Mouse (Mus musculus) limb, embryonic 13.5 days (tissue): ENCODE results near the gene Dhdh. TPM values are rescaled to one million over a fixed set of nuclear protein-coding genes. Genes with fewer than 3 reads are reported as not detected.

Source experiments
- ATAC-seq: fragments of 200-750 bp; cut with Nextera tagmentation; 2 replicates; pipeline ENCODE4 v1.8.0; 2017; ENCODE audit warnings: low read depth, moderate number of reproducible peaks, moderate TSS enrichment; ENCODE audit not compliant: low FRiP score
- H3K27ac ChIP-seq: fragments of 300-500 bp; sonication (generic); 2 replicates; pipeline ENCODE4 v1.5.1; 2015; ENCODE audit warnings: inconsistent platforms, mild to moderate bottlenecking, moderate library complexity
- H3K27me3 ChIP-seq: fragments of 300-500 bp; sonication (generic); 2 replicates; pipeline ENCODE4 v1.6.1; 2015; ENCODE audit warnings: mild to moderate bottlenecking, inconsistent platforms
- H3K36me3 ChIP-seq: fragments of 300-500 bp; sonication (generic); 2 replicates; pipeline ENCODE4 v1.6.1; 2015; ENCODE audit warnings: inconsistent platforms, mild to moderate bottlenecking, moderate library complexity
- H3K4me1 ChIP-seq: fragments of 300-500 bp; sonication (generic); 2 replicates; pipeline ENCODE4 v1.6.1; 2015; ENCODE audit warnings: inconsistent platforms
- H3K4me2 ChIP-seq: fragments of 300-500 bp; sonication (generic); replicated peaks from 2 replicates; pipeline ENCODE4 v1.6.1; 2015; ENCODE audit warnings: inconsistent platforms, mild to moderate bottlenecking, moderate library complexity
- H3K4me3 ChIP-seq: fragments of 300-500 bp; sonication (generic); 2 replicates; pipeline ENCODE4 v1.5.1; 2015; ENCODE audit warnings: moderate library complexity, mild to moderate bottlenecking, inconsistent platforms
- H3K9ac ChIP-seq: fragments of 300-500 bp; sonication (generic); 2 replicates; pipeline ENCODE4 v1.6.1; 2015; ENCODE audit warnings: mild to moderate bottlenecking, inconsistent platforms
- H3K9me3 ChIP-seq: fragments of 300-500 bp; sonication (generic); 2 replicates; pipeline ENCODE4 v1.6.1; 2016; ENCODE audit warnings: inconsistent platforms
- WGBS: fragments of 180-500 bp; shearing (Covaris S2); methylation state at CpG from one replicate; pipeline ENCODE4 v1.1.7; 2015; 5-methylcytosine and 5-hydroxymethylcytosine counted together
- microRNA-seq: library from miRNA; unstranded; fragments of <30 nt; microRNA quantifications from one replicate; pipeline ENCODE4, GENCODE M21; 2016
- polyA plus RNA-seq: library from polyadenylated mRNA; unstranded; fragments of >200 nt; fragmentation: Nextera tagmentation; extraction: Ambion mirVana; gene quantifications from 2 replicates; pipeline ENCODE4 v1.2.1, GENCODE M21; 2015

The Dhdh gene
- polyA plus RNA-seq, 1 experiment from 2014 or later, result 2.9 TPM

- H3K27ac ChIP-seq, result peak overlapping the region; percentile 72; the same call in 1 of the 2 replicates
- 3% methylated on average over 16 of the region's 16 CpGs for WGBS
Measured at GRCm38 (mm10) chr7:45435038-45435437, 53.6 kb downstream of the Dhdh start.

GRCm38 (mm10) chr7:45434203-45435015 is 54.2 kb downstream of the Dhdh start, which contains the start of gene Gys1:
Gys1 (plus strand) TSS chr7:45434844.
- H3K27ac ChIP-seq, result peak within 1 kb of the TSS; percentile 88
- H3K4me3 ChIP-seq, result peak within 1 kb of the TSS; percentile 93
- H3K36me3 ChIP-seq, result peaks cover 29% of the 10 kb centered on the region
- peaks cover 47% of the 10 kb centered on the region for H3K4me1 ChIP-seq
- H3K4me2 ChIP-seq, result peak within 1 kb of the TSS; percentile 98
- ATAC-seq, result peak; percentile 97
- peak within 1 kb of the TSS; percentile 94 for H3K9ac ChIP-seq
- WGBS, result under 1% methylated on average over 45 of the region's 45 CpGs
- H3K9me3 ChIP-seq, result no peaks in the 10 kb centered on the region
- no peaks in the 10 kb centered on the region for H3K27me3 ChIP-seq

More at GRCm38 (mm10) chr7:45435038-45435437, 53.6 kb downstream of the Dhdh start:
- H3K36me3 ChIP-seq, result peaks cover 29% of the 10 kb centered on the region
- H3K4me1 ChIP-seq, result peaks cover 47% of the 10 kb centered on the region
- H3K4me3 ChIP-seq, result peak overlapping the region; percentile 93
- H3K4me2 ChIP-seq, result peak overlapping the region; percentile 82
- ATAC-seq, result no peak; the same call in 1 of the 2 replicates
- H3K27me3 ChIP-seq, result no peaks in the 10 kb centered on the region
- H3K9me3 ChIP-seq, result no peaks in the 10 kb centered on the region
- peak overlapping the region; percentile 77 for H3K9ac ChIP-seq

- no peaks in the 10 kb centered on the region for H3K27me3 ChIP-seq
- no peaks in the 10 kb centered on the region for H3K9me3 ChIP-seq
- peaks cover 47% of the 10 kb centered on the region for H3K4me1 ChIP-seq
- H3K36me3 ChIP-seq, result peaks cover 33% of the 10 kb centered on the region
- WGBS, result 2% methylated on average over 7 of the region's 7 CpGs
- H3K9ac ChIP-seq, result peak overlapping the region; percentile 94
- peak overlapping the region; percentile 98 for H3K4me2 ChIP-seq
- no peak for ATAC-seq
- peak overlapping the region; percentile 88 for H3K27ac ChIP-seq
- H3K4me3 ChIP-seq, result peak overlapping the region; percentile 93
Measured at GRCm38 (mm10) chr7:45433835-45434202, 54.8 kb downstream of the Dhdh start.

DNA sequence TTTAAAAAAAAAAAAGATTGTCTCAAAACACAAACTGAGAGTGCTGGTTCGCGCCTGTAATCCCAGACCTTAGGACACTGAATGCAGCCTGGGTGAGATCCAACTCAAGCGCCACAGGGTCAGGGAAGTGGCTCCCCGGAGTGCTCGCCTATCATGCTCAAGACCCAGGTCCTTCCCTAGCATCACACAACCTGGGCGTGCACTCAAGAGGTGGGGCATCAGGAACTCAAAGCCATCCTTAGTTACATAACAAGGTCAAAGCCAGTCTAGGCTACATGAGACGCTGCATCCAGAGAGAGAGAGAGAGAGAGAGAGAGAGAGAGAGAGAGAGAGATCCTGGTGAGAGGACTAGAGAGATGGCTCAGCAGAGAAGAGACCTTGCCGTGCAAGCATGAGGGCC is 62.0 kb downstream of the Dhdh start:
- H3K9ac ChIP-seq, result no peak overlapping the region
- H3K27me3 ChIP-seq, result peaks cover under 1% of the 10 kb centered on the region; the same call in 1 of the 2 replicates
- no peaks in the 10 kb centered on the region for H3K9me3 ChIP-seq
- H3K27ac ChIP-seq, result no peak overlapping the region
- no peaks in the 10 kb centered on the region for H3K4me1 ChIP-seq
- no peak for ATAC-seq
- 89% methylated on average over 8 of the region's 8 CpGs for WGBS
- peaks cover 99% of the 10 kb centered on the region for H3K36me3 ChIP-seq
- H3K4me3 ChIP-seq, result no peak overlapping the region
- H3K4me2 ChIP-seq, result no peak overlapping the region

DNA sequence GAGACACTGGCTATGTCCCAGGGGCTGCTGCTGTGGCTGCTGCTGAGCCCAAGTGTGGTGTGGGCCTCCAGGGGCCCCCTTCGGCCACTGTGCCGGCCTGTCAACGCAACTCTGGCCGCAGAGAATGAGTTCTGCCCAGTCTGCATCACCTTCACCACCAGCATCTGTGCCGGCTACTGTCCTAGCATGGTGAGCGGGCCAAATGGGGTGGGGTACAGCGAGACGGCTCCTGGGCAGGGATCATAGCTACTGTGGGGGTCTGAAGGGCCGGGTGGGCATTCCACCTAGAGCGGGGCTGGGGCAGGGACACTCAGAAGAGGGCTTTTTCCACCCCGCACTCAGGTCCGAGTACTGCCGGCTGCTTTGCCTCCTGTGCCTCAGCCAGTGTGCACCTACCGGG is 67.4 kb downstream of the Dhdh start:
- Histone ChIP-seq H3K27ac (no peak overlapping the region), H3K36me3 (peaks cover 57% of the 10 kb centered on the region), H3K4me3 (no peak overlapping the region), H3K9me3 (no peaks in the 10 kb centered on the region), H3K9ac (no peak overlapping the region), H3K27me3 (peaks cover 55% of the 10 kb centered on the region), H3K4me1 (peaks cover 26% of the 10 kb centered on the region), H3K4me2 (no peak overlapping the region)
- 89% methylated on average over 14 of the region's 14 CpGs for WGBS
- no peak for ATAC-seq

Small RNAs within 50 kb of the gene (microRNA-seq; reads per million reads assigned to microRNA genes)
- gene Gm22133, result not detected

Other genes with a start within 250 kb of the Dhdh start
- gene Cd37, start 249.7 kb downstream of the Dhdh start, polyA plus RNA-seq, result 1.3 and 2.1 TPM in 2 replicates
- 0.28 and 0.43 TPM in 2 replicates for gene Slc6a16, start 247.7 kb downstream of the Dhdh start, polyA plus RNA-seq
- not detected in 2 replicates for gene Slc6a21, start 211.3 kb downstream of the Dhdh start, polyA plus RNA-seq
- 15.8 and 19.6 TPM in 2 replicates for gene Trpm4, start 155.0 kb downstream of the Dhdh start, polyA plus RNA-seq
- gene Hrc, start 153.5 kb downstream of the Dhdh start, polyA plus RNA-seq, result 3.9 and 4.3 TPM in 2 replicates
- gene Ppfia3, start 121.8 kb downstream of the Dhdh start, polyA plus RNA-seq, result 5.2 and 6.9 TPM in 2 replicates
- gene Lin7b, start 118.2 kb downstream of the Dhdh start, polyA plus RNA-seq, result 1.4 and 2.5 TPM in 2 replicates
- gene Snrnp70, start 93.1 kb downstream of the Dhdh start, polyA plus RNA-seq, result 262 and 283 TPM in 2 replicates
- gene Kcna7, start 83.2 kb downstream of the Dhdh start, polyA plus RNA-seq, result 0.09 TPM in 1 of 2 replicates, not detected in the other
- 3.0 and 3.2 TPM in 2 replicates for gene Ntf5, start 75.1 kb downstream of the Dhdh start, polyA plus RNA-seq
- 0.40 TPM in 1 of 2 replicates, not detected in the other for gene Lhb, start 68.0 kb downstream of the Dhdh start, polyA plus RNA-seq
- gene Gys1, start 54.0 kb downstream of the Dhdh start, polyA plus RNA-seq, result 41.7 and 45.9 TPM in 2 replicates
- gene Ruvbl2, start 50.7 kb downstream of the Dhdh start, polyA plus RNA-seq, result 142 and 144 TPM in 2 replicates
- gene Ftl1, start 28.9 kb downstream of the Dhdh start, polyA plus RNA-seq, result 5,430 and 5,479 TPM in 2 replicates
- 167 and 170 TPM in 2 replicates for gene Bax, start 21.9 kb downstream of the Dhdh start, polyA plus RNA-seq
- gene Tulp2, start 6.9 kb downstream of the Dhdh start, polyA plus RNA-seq, result 1.0 and 1.2 TPM in 2 replicates
- not detected in 2 replicates for gene Gm45808, start 2.0 kb downstream of the Dhdh start, polyA plus RNA-seq
- gene Nucb1, start 21.6 kb upstream of the Dhdh start, polyA plus RNA-seq, result 215 TPM in 2 replicates
- gene Ppp1r15a, start 37.5 kb upstream of the Dhdh start, polyA plus RNA-seq, result 27.5 and 28.8 TPM in 2 replicates
- gene Plekha4, start 37.5 kb upstream of the Dhdh start, polyA plus RNA-seq, result 3.3 and 4.9 TPM in 2 replicates
- 0.43 and 0.98 TPM in 2 replicates for gene Hsd17b14, start 66.1 kb upstream of the Dhdh start, polyA plus RNA-seq
- gene Bcat2, start 81.3 kb upstream of the Dhdh start, polyA plus RNA-seq, result 55.7 and 59.5 TPM in 2 replicates
- 0.41 and 0.56 TPM in 2 replicates for gene Fgf21, start 126.7 kb upstream of the Dhdh start, polyA plus RNA-seq
- gene Fut1, start 128.5 kb upstream of the Dhdh start, polyA plus RNA-seq, result 0.29 and 0.47 TPM in 2 replicates
- gene Izumo1, start 133.0 kb upstream of the Dhdh start, polyA plus RNA-seq, result 0.11 TPM in 1 of 2 replicates, not detected in the other
- 7.7 and 9.5 TPM in 2 replicates for gene Rasip1, start 138.7 kb upstream of the Dhdh start, polyA plus RNA-seq
- 11.4 TPM in 2 replicates for gene Mamstr, start 151.2 kb upstream of the Dhdh start, polyA plus RNA-seq
- 0.47 and 0.74 TPM in 2 replicates for gene Fut2, start 177.6 kb upstream of the Dhdh start, polyA plus RNA-seq
- 0.23 and 0.24 TPM in 2 replicates for gene Ntn5, start 195.2 kb upstream of the Dhdh start, polyA plus RNA-seq
- 0.45 and 0.55 TPM in 2 replicates for gene Sec1, start 205.6 kb upstream of the Dhdh start, polyA plus RNA-seq
- gene Car11, start 211.0 kb upstream of the Dhdh start, polyA plus RNA-seq, result 12.2 and 12.5 TPM in 2 replicates
- gene Dbp, start 216.3 kb upstream of the Dhdh start, polyA plus RNA-seq, result 4.5 and 6.2 TPM in 2 replicates
- 1,016 and 1,039 TPM in 2 replicates for gene Rpl18, start 226.7 kb upstream of the Dhdh start, polyA plus RNA-seq
- 33.4 and 36.0 TPM in 2 replicates for gene Sphk2, start 229.2 kb upstream of the Dhdh start, polyA plus RNA-seq
- gene Fam83e, start 232.4 kb upstream of the Dhdh start, polyA plus RNA-seq, result 0.61 and 1.0 TPM in 2 replicates
- not detected in 2 replicates for gene Spaca4, start 237.0 kb upstream of the Dhdh start, polyA plus RNA-seq